Mouse (Mus musculus): ENCODE measurements around the gene Vmn1r172. TPM values are rescaled to one million over a fixed set of nuclear protein-coding genes. Genes with fewer than 3 reads are reported as not detected.

The Vmn1r172 gene
- polyA plus RNA-seq (2014; fragmentation: Illumina TruSeq; extraction: RNeasy Lipid Tissue Mini Kit (QIAGEN cat#74804); ENCODE audit: low replicate concordance) = not detected

DNA sequence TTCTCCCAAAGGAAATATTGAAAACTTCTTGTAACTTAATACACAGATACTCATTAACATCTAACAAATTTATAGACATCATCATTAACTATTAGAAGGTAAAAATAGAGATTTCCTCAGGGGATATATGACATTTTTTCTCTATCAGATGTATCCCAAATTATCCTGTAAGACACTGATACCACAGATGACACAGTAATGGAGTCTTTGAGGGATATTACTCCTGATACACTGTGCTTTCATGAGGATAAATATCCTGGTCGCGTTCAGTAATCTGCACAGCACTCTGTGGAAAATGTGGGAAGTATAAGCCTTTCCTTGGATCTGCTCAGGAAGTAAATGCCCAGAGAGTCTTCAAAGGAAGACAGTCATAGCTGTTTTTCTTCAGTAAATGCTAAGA lies at the start of gene Vmn1r172:
Gene Vmn1r172 (plus strand): TSS at position 301 of the 400 bp plus-strand sequence.

DNA sequence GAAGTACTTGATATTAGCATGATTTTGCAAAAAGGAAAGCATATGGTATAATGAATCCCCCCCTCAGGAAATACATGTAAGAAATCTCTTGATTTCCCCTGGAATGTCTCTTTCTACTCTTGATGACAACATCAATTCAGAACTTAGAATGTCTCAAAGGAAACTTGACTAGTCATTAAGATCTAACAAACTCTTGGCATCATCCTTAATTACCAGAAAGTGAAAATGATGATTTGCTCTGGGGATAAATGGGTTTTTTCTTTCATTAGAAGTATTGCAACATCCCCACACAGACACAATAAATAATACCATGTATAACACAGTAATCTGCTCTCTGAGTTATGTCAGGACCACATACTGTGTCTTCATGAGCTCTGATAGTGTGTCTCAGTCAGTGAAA lies 27.7 kb upstream of the Vmn1r172 start, which contains the start of gene Vmn1r171:
Gene Vmn1r171 (plus strand): TSS at position 301 of the 400 bp plus-strand sequence.

DNA sequence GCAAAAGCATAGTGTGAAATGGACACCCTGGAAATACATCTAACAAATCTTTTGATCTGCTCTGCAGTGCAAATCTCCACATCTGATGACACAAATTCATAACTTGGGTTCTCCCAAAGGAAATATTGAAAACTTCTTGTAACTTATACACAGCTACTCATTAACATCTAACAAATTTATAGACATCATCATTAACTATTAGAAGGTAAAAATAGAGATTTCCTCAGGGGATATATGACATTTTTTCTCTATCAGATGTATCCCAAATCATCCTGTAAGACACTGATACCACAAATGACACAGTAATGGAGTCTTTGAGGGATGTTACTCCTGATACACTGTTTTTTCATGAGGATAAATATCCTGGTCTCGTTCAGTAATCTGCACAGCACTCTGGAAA lies 42.3 kb downstream of the Vmn1r172 start, which contains the start of gene Vmn1r173:
Gene Vmn1r173 (plus strand): TSS at position 301 of the 400 bp plus-strand sequence.

Other genes starting within 250 kb of the Vmn1r172 start
- gene Vmn1r167, start 151.1 kb upstream of the Vmn1r172 start, polyA plus RNA-seq (2014; fragmentation: Illumina TruSeq; extraction: RNeasy Lipid Tissue Mini Kit (QIAGEN cat#74804); ENCODE audit: low replicate concordance) = not detected
- gene Vmn1r168, start 118.6 kb upstream of the Vmn1r172 start, polyA plus RNA-seq (2014; fragmentation: Illumina TruSeq; extraction: RNeasy Lipid Tissue Mini Kit (QIAGEN cat#74804); ENCODE audit: low replicate concordance) = not detected
- gene Vmn1r169, start 82.8 kb upstream of the Vmn1r172 start, polyA plus RNA-seq (2014; fragmentation: Illumina TruSeq; extraction: RNeasy Lipid Tissue Mini Kit (QIAGEN cat#74804); ENCODE audit: low replicate concordance) = not detected
- not detected for gene Vmn1r170, start 52.1 kb upstream of the Vmn1r172 start, polyA plus RNA-seq (2014; fragmentation: Illumina TruSeq; extraction: RNeasy Lipid Tissue Mini Kit (QIAGEN cat#74804); ENCODE audit: low replicate concordance)
- not detected for gene Vmn1r171, start 27.6 kb upstream of the Vmn1r172 start, polyA plus RNA-seq (2014; fragmentation: Illumina TruSeq; extraction: RNeasy Lipid Tissue Mini Kit (QIAGEN cat#74804); ENCODE audit: low replicate concordance)
- not detected for gene Vmn1r173, start 42.4 kb downstream of the Vmn1r172 start, polyA plus RNA-seq (2014; fragmentation: Illumina TruSeq; extraction: RNeasy Lipid Tissue Mini Kit (QIAGEN cat#74804); ENCODE audit: low replicate concordance)
- not detected for gene Vmn1r174, start 94.0 kb downstream of the Vmn1r172 start, polyA plus RNA-seq (2014; fragmentation: Illumina TruSeq; extraction: RNeasy Lipid Tissue Mini Kit (QIAGEN cat#74804); ENCODE audit: low replicate concordance)
- gene Vmn1r175, start 152.3 kb downstream of the Vmn1r172 start, polyA plus RNA-seq (2014; fragmentation: Illumina TruSeq; extraction: RNeasy Lipid Tissue Mini Kit (QIAGEN cat#74804); ENCODE audit: low replicate concordance) = not detected
- not detected for gene Vmn1r176, start 179.1 kb downstream of the Vmn1r172 start, polyA plus RNA-seq (2014; fragmentation: Illumina TruSeq; extraction: RNeasy Lipid Tissue Mini Kit (QIAGEN cat#74804); ENCODE audit: low replicate concordance)
- not detected for gene Vmn1r177, start 208.1 kb downstream of the Vmn1r172 start, polyA plus RNA-seq (2014; fragmentation: Illumina TruSeq; extraction: RNeasy Lipid Tissue Mini Kit (QIAGEN cat#74804); ENCODE audit: low replicate concordance)
- not detected for gene Vmn1r178, start 233.7 kb downstream of the Vmn1r172 start, polyA plus RNA-seq (2014; fragmentation: Illumina TruSeq; extraction: RNeasy Lipid Tissue Mini Kit (QIAGEN cat#74804); ENCODE audit: low replicate concordance)

Measured in small intestine, adult 10 weeks (tissue).